Comparison of ENCODE assay signal across 8 mouse cellular contexts in genomic region chr12:80258520-80259215, GRCm38 (mm10). TPM values are rescaled to one million over a fixed set of nuclear protein-coding genes. Genes with fewer than 3 reads are reported as not detected.
A peak's percentile ranks its signal among the peaks of the same experiment; 100 is the strongest.
DNase-seq lines count a peak whose midpoint lies in the region; ATAC-seq and TF ChIP-seq lines count a peak whose summit lies in the region.

No protein-coding gene starts in this region.

- H3K4me1 ChIP-seq in heart, embryonic 11.5 days (ENCODE audit: control insufficient read depth, insufficient read depth, low read length) = peaks cover 37% of the 10 kb centered on the region
- peaks cover 69% of the 10 kb centered on the region for H3K4me1 ChIP-seq in E14TG2a.4 (replicated peaks; ENCODE audit: low read depth, low read length)
- H3K4me1 ChIP-seq in forebrain, embryonic 14.5 days (ENCODE audit: control insufficient read depth, insufficient read depth, low read length) = peaks cover 9% of the 10 kb centered on the region
- H3K4me1 ChIP-seq in liver, embryonic 16.5 days (ENCODE audit: control insufficient read depth, low read depth, low read length) = no peaks in the 10 kb centered on the region; the same call in 1 of the 2 replicates

- no peak for ATAC-seq in heart, embryonic 11.5 days (replicated peaks; ENCODE audit: insufficient number of reproducible peaks, low FRiP score, low TSS enrichment)
- ATAC-seq in forebrain, embryonic 14.5 days = no peak
- no peak for ATAC-seq in liver, embryonic 16.5 days (ENCODE audit: low read depth)

- no peak for TF ChIP-seq CTCF in E14TG2a.4 (conservative IDR thresholded peaks at IDR 0.05; ENCODE audit: low read length)

- intact Hi-C loops in heart, postnatal 36 days (cut with DNase I) = loop anchor here (1.0 to 5.0 kb wide), 4 partner anchors 28 to 79 kb away; no protein-coding TSS in a partner anchor

- no peaks in the 10 kb centered on the region for H3K9me3 ChIP-seq in heart, embryonic 11.5 days (replicated peaks; ENCODE audit: control insufficient read depth, low read length)
- H3K9me3 ChIP-seq in E14TG2a.4 (ENCODE audit: low read length) = no peaks in the 10 kb centered on the region
- H3K9me3 ChIP-seq in forebrain, embryonic 14.5 days (replicated peaks; ENCODE audit: control insufficient read depth, low read length) = no peaks in the 10 kb centered on the region
- no peaks in the 10 kb centered on the region for H3K9me3 ChIP-seq in liver, embryonic 16.5 days (replicated peaks; ENCODE audit: control insufficient read depth, low read length)

- WGBS in heart, embryonic 11.5 days (ENCODE audit: insufficient replicate concordance) = 2% methylated on average over 22 of the region's 22 CpGs
- under 1% methylated on average over 22 of the region's 22 CpGs for WGBS in forebrain, embryonic 14.5 days
- WGBS in liver, embryonic 16.5 days (ENCODE audit: insufficient replicate concordance) = 2% methylated on average over 22 of the region's 22 CpGs

- H3K4me2 ChIP-seq in heart, embryonic 11.5 days = peak overlapping the region; percentile 67
- H3K4me2 ChIP-seq in forebrain, embryonic 14.5 days (ENCODE audit: low read length) = peak overlapping the region; percentile 93
- peak overlapping the region; percentile 59 for H3K4me2 ChIP-seq in liver, embryonic 16.5 days (ENCODE audit: low read depth, low read length)

- no peak for DNase-seq in heart, postnatal 36 days
- no peak for DNase-seq in forebrain, embryonic 14.5 days (ENCODE audit: low spot score)
- peak; percentile 36 to 42 for DNase-seq in thymus, postnatal 10 days (ENCODE audit: low spot score in 2 of 2)
- no peak for DNase-seq in layer of hippocampus, postnatal 14 days (ENCODE audit: low spot score in 2 of 2)
- DNase-seq in cerebellum, adult 8-10 months = no peak

- peak overlapping the region; percentile 97 for H3K27ac ChIP-seq in heart, embryonic 11.5 days (ENCODE audit: low read depth, low read length)
- peak overlapping the region; percentile 87; the same call in 1 of the 2 replicates for H3K27ac ChIP-seq in forebrain, embryonic 14.5 days (ENCODE audit: low read depth, low read length)
- peak overlapping the region; percentile 82; the same call in 1 of the 2 replicates for H3K27ac ChIP-seq in liver, embryonic 16.5 days (ENCODE audit: low read length)

- peak overlapping the region; percentile 87 for H3K4me3 ChIP-seq in heart, embryonic 11.5 days (ENCODE audit: low read depth, low read length)
- H3K4me3 ChIP-seq in E14TG2a.4 (replicated peaks; ENCODE audit: low read length) = peak overlapping the region; percentile 96
- H3K4me3 ChIP-seq in forebrain, embryonic 14.5 days (ENCODE audit: low read depth, low read length) = peak overlapping the region; percentile 79
- peak overlapping the region; percentile 60 for H3K4me3 ChIP-seq in liver, embryonic 16.5 days (ENCODE audit: low read depth, low read length)

- H3K27me3 ChIP-seq in heart, embryonic 11.5 days (ENCODE audit: control insufficient read depth, insufficient read depth, low read length) = no peaks in the 10 kb centered on the region
- no peaks in the 10 kb centered on the region for H3K27me3 ChIP-seq in E14TG2a.4 (ENCODE audit: insufficient read depth, low read length)
- no peaks in the 10 kb centered on the region for H3K27me3 ChIP-seq in forebrain, embryonic 14.5 days (replicated peaks; ENCODE audit: control insufficient read depth, insufficient read depth, low read length)
- peaks cover 33% of the 10 kb centered on the region for H3K27me3 ChIP-seq in liver, embryonic 16.5 days (ENCODE audit: control insufficient read depth, insufficient read depth, low read depth, low read length)

- H3K9ac ChIP-seq in heart, embryonic 11.5 days (ENCODE audit: low read depth, low read length) = peak overlapping the region; percentile 97
- H3K9ac ChIP-seq in forebrain, embryonic 14.5 days (ENCODE audit: low read length) = peak overlapping the region; percentile 82
- peak overlapping the region; percentile 68 for H3K9ac ChIP-seq in liver, embryonic 16.5 days (ENCODE audit: low read depth, low read length)

- no peaks in the 10 kb centered on the region for H3K36me3 ChIP-seq in heart, embryonic 11.5 days (ENCODE audit: control insufficient read depth, insufficient read depth, low read length)
- H3K36me3 ChIP-seq in E14TG2a.4 (ENCODE audit: insufficient read depth, low read length) = peaks cover 32% of the 10 kb centered on the region
- H3K36me3 ChIP-seq in forebrain, embryonic 14.5 days (ENCODE audit: control insufficient read depth, insufficient read depth, low read length) = no peaks in the 10 kb centered on the region
- H3K36me3 ChIP-seq in liver, embryonic 16.5 days (ENCODE audit: control insufficient read depth, insufficient read depth) = no peaks in the 10 kb centered on the region

RNA-seq across cellular contexts. Expression of gene Actn1, which starts 1.5 kb away (rescaled TPM):
- 53.2 and 54.1 TPM in 2 replicates for polyA plus RNA-seq in heart, embryonic 11.5 days (2014; fragmentation: Nextera tagmentation; extraction: Ambion mirVana)
- 10 to 100 TPM; 33.4 to 38.9 TPM for total RNA-seq in heart, postnatal 36 days (2021)
- 7.1 and 7.3 TPM in 2 replicates for polyA plus RNA-seq in forebrain, embryonic 14.5 days (2014; fragmentation: Nextera tagmentation; extraction: Ambion mirVana)
- 7.9 and 10.3 TPM in 2 replicates for polyA plus RNA-seq in liver, embryonic 16.5 days (2015; fragmentation: Nextera tagmentation; extraction: Ambion mirVana)
- 10 to 100 TPM; 86.0 to 91.2 TPM for total RNA-seq in layer of hippocampus, postnatal 14 days (2021)

Comparison
In these comparisons a context has a peak if more than half of its experiments do, and no peak if none do; other contexts are left out.
1. DNase-seq: peak in thymus, postnatal 10 days (2 of 2); none in heart, postnatal 36 days (0 of 2), forebrain, embryonic 14.5 days (single experiment), layer of hippocampus, postnatal 14 days (0 of 2) and cerebellum, adult 8-10 months (single experiment).
2. Peak in every context shown above with its lines, with median percentiles within 50 percentile points of each other: H3K27ac ChIP-seq, H3K4me2 ChIP-seq, H3K4me3 ChIP-seq and H3K9ac ChIP-seq.